Comparison of ENCODE assay signal across 8 mouse cellular contexts in the genomic region with DNA sequence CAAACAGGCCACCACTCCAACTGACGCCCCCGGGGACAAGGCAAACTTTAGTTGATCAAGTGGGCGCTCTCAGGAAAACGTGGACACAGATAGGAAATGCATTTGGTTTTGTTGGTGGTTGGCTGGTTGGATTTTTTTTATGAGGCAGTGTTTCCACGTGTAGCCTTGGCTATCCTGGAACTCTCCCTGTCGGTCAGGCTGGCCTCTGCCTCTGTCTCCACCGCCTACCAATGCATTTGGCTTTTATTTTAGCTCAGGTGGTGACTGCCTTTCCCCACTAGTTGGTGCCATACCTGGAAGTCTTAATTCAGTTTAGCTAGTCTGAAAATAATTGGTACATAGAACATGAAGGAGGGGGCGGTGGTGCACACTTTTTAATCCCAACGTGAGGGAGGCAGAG. TPM values are rescaled to one million over a fixed set of nuclear protein-coding genes. Genes with fewer than 3 reads are reported as not detected.
DNase-seq lines count a peak whose midpoint lies in the region; ATAC-seq and TF ChIP-seq lines count a peak whose summit lies in the region.

No protein-coding gene starts in this region.

- ATAC-seq in lung, embryonic 14.5 days (ENCODE audit: insufficient read depth) = no peak
- ATAC-seq in heart, embryonic 15.5 days (replicated peaks; ENCODE audit: insufficient number of reproducible peaks, insufficient read depth, low FRiP score, low read depth) = no peak
- ATAC-seq in midbrain, embryonic 16.5 days = no peak

- H3K4me1 ChIP-seq in lung, embryonic 14.5 days (ENCODE audit: insufficient read depth) = peaks cover 6% of the 10 kb centered on the region; the same call in 1 of the 2 replicates
- H3K4me1 ChIP-seq in heart, embryonic 15.5 days (replicated peaks) = peaks cover 14% of the 10 kb centered on the region
- peaks cover 15% of the 10 kb centered on the region for H3K4me1 ChIP-seq in midbrain, embryonic 16.5 days (ENCODE audit: control insufficient read depth, insufficient read depth, low read length)

- H3K9me3 ChIP-seq in lung, embryonic 14.5 days (ENCODE audit: low read depth, low read length) = no peaks in the 10 kb centered on the region
- no peaks in the 10 kb centered on the region for H3K9me3 ChIP-seq in heart, embryonic 15.5 days (replicated peaks)
- no peaks in the 10 kb centered on the region for H3K9me3 ChIP-seq in midbrain, embryonic 16.5 days (replicated peaks; ENCODE audit: control insufficient read depth, low read length, poor library complexity, severe bottlenecking)

- TF ChIP-seq CTCF in lung, embryonic 14.5 days (IDR thresholded peaks at IDR 0.05; ENCODE audit: low read depth) = peak; percentile 47
- TF ChIP-seq CTCF in brain, embryonic 14.5 days (IDR thresholded peaks at IDR 0.05; ENCODE audit: borderline replicate concordance, extremely low read depth, insufficient read depth, insufficient read length) = no peak

- H3K4me2 ChIP-seq in lung, embryonic 14.5 days = peak overlapping the region; percentile 90
- peak overlapping the region; percentile 86 for H3K4me2 ChIP-seq in heart, embryonic 15.5 days
- H3K4me2 ChIP-seq in midbrain, embryonic 16.5 days (ENCODE audit: low read length) = peak overlapping the region; percentile 83

- H3K27me3 ChIP-seq in lung, embryonic 14.5 days (ENCODE audit: insufficient read depth, low read length) = no peaks in the 10 kb centered on the region
- H3K27me3 ChIP-seq in heart, embryonic 15.5 days = no peaks in the 10 kb centered on the region
- no peaks in the 10 kb centered on the region for H3K27me3 ChIP-seq in midbrain, embryonic 16.5 days (ENCODE audit: control insufficient read depth, insufficient read depth, low read depth, low read length)

- no peak overlapping the region for H3K27ac ChIP-seq in lung, embryonic 14.5 days (ENCODE audit: low read depth)
- H3K27ac ChIP-seq in heart, embryonic 15.5 days = no peak overlapping the region
- no peak overlapping the region for H3K27ac ChIP-seq in midbrain, embryonic 16.5 days (ENCODE audit: low read length)

- WGBS in lung, embryonic 14.5 days = 21% methylated on average over 9 of the region's 9 CpGs
- WGBS in heart, embryonic 15.5 days = 16% methylated on average over 9 of the region's 9 CpGs
- 25% methylated on average over 9 of the region's 9 CpGs for WGBS in midbrain, embryonic 16.5 days

- no peak for TF ChIP-seq POLR2A in brain, embryonic 14.5 days (IDR thresholded peaks at IDR 0.05; ENCODE audit: borderline replicate concordance, extremely low read depth, insufficient read depth, insufficient read length, poor library complexity, severe bottlenecking)

- H3K36me3 ChIP-seq in lung, embryonic 14.5 days (ENCODE audit: insufficient read depth) = no peaks in the 10 kb centered on the region
- 0 out of 2 replicates have a peak, but pooled peaks cover under 1% of the 10 kb centered on the region for H3K36me3 ChIP-seq in heart, embryonic 15.5 days
- no peaks in the 10 kb centered on the region for H3K36me3 ChIP-seq in midbrain, embryonic 16.5 days (ENCODE audit: control insufficient read depth, insufficient read depth, low read length)

- H3K4me3 ChIP-seq in lung, embryonic 14.5 days (ENCODE audit: low read depth, low read length) = peak overlapping the region; percentile 75
- peak overlapping the region; percentile 97 for H3K4me3 ChIP-seq in heart, embryonic 15.5 days
- peak overlapping the region; percentile 84 for H3K4me3 ChIP-seq in midbrain, embryonic 16.5 days (ENCODE audit: low read depth, low read length)

- peak overlapping the region; percentile 72; the same call in 1 of the 2 replicates for H3K9ac ChIP-seq in lung, embryonic 14.5 days
- H3K9ac ChIP-seq in heart, embryonic 15.5 days = peak overlapping the region; percentile 96
- H3K9ac ChIP-seq in midbrain, embryonic 16.5 days (ENCODE audit: low read depth, low read length) = peak overlapping the region; percentile 95; the same call in 1 of the 2 replicates

- DNase-seq in lung, embryonic 14.5 days = peak; percentile 22
- no peak for DNase-seq in lung, postnatal 4 days
- peak; percentile 15 for DNase-seq in brain, embryonic 14.5 days (ENCODE audit: low read depth)
- peak; percentile 15 to 48 for DNase-seq in kidney, postnatal 4 days
- DNase-seq in gastrocnemius, adult 18-20 months (ENCODE audit: low spot score) = no peak
- no peak for DNase-seq in right cerebral cortex, adult 2 months (ENCODE audit: low spot score in 2 of 2)

RNA-seq across cellular contexts. Expression of a gene that starts 0.7 kb away (rescaled TPM):
- 10.8 and 11.4 TPM in 2 replicates for polyA plus RNA-seq in lung, embryonic 14.5 days (2014; fragmentation: Nextera tagmentation; extraction: Ambion mirVana)
- polyA plus RNA-seq in brain, embryonic 14.5 days (2012; rRNA removed) = 7.3 and 9.3 TPM in 2 replicates
- polyA plus RNA-seq in heart, embryonic 15.5 days (2015; fragmentation: Nextera tagmentation; extraction: Ambion mirVana) = 10.9 and 11.1 TPM in 2 replicates
- 14.9 and 15.6 TPM in 2 replicates for polyA plus RNA-seq in midbrain, embryonic 16.5 days (2015; fragmentation: Nextera tagmentation; extraction: Ambion mirVana)
- total RNA-seq in gastrocnemius, adult 18-20 months (2021) = 1 to 10 TPM; 2.4 to 3.1 TPM

RNA-seq across cellular contexts. Expression of a gene that starts 8.7 kb away (rescaled TPM):
- 35.1 and 35.4 TPM in 2 replicates for polyA plus RNA-seq in lung, embryonic 14.5 days (2014; fragmentation: Nextera tagmentation; extraction: Ambion mirVana)
- 16.8 and 17.3 TPM in 2 replicates for polyA plus RNA-seq in brain, embryonic 14.5 days (2012; rRNA removed)
- 16.5 and 19.4 TPM in 2 replicates for polyA plus RNA-seq in heart, embryonic 15.5 days (2015; fragmentation: Nextera tagmentation; extraction: Ambion mirVana)
- polyA plus RNA-seq in midbrain, embryonic 16.5 days (2015; fragmentation: Nextera tagmentation; extraction: Ambion mirVana) = 23.7 and 28.7 TPM in 2 replicates
- total RNA-seq in gastrocnemius, adult 18-20 months (2021) = 10 to 100 TPM; 27.3 to 28.4 TPM

RNA-seq across cellular contexts. Expression of a gene that starts 13.4 kb away (rescaled TPM):
- 46.0 and 51.9 TPM in 2 replicates for polyA plus RNA-seq in lung, embryonic 14.5 days (2014; fragmentation: Nextera tagmentation; extraction: Ambion mirVana)
- polyA plus RNA-seq in brain, embryonic 14.5 days (2012; rRNA removed) = 60.4 and 61.9 TPM in 2 replicates
- 33.2 and 36.8 TPM in 2 replicates for polyA plus RNA-seq in heart, embryonic 15.5 days (2015; fragmentation: Nextera tagmentation; extraction: Ambion mirVana)
- 44.4 and 45.9 TPM in 2 replicates for polyA plus RNA-seq in midbrain, embryonic 16.5 days (2015; fragmentation: Nextera tagmentation; extraction: Ambion mirVana)
- 10 to 100 TPM; 50.1 to 54.6 TPM for total RNA-seq in gastrocnemius, adult 18-20 months (2021)

RNA-seq across cellular contexts. Expression of a gene that starts 54.6 kb away (rescaled TPM):
- polyA plus RNA-seq in lung, embryonic 14.5 days (2014; fragmentation: Nextera tagmentation; extraction: Ambion mirVana) = 474 and 481 TPM in 2 replicates
- 180 and 193 TPM in 2 replicates for polyA plus RNA-seq in brain, embryonic 14.5 days (2012; rRNA removed)
- polyA plus RNA-seq in heart, embryonic 15.5 days (2015; fragmentation: Nextera tagmentation; extraction: Ambion mirVana) = 282 and 291 TPM in 2 replicates
- polyA plus RNA-seq in midbrain, embryonic 16.5 days (2015; fragmentation: Nextera tagmentation; extraction: Ambion mirVana) = 401 and 428 TPM in 2 replicates
- 100 to 1,000 TPM in 1 of 2 experiments, 10 to 100 TPM in 1; 98.3 to 113 TPM for total RNA-seq in gastrocnemius, adult 18-20 months (2021)

Comparison
In these comparisons a context has a peak if more than half of its experiments do, and no peak if none do; other contexts are left out.
1. DNase-seq: peak in lung, embryonic 14.5 days (single experiment), brain, embryonic 14.5 days (single experiment) and kidney, postnatal 4 days (2 of 2); none in lung, postnatal 4 days (0 of 2), gastrocnemius, adult 18-20 months (single experiment) and right cerebral cortex, adult 2 months (0 of 2).
2. Peak in every context shown above with its lines, with median percentiles within 50 percentile points of each other: H3K4me2 ChIP-seq, H3K4me3 ChIP-seq and H3K9ac ChIP-seq.